Mouse (Mus musculus) layer of hippocampus, postnatal 25 days (tissue): ENCODE data around the gene Gk2. TPM values are rescaled to one million over a fixed set of nuclear protein-coding genes. Genes with fewer than 3 reads are reported as not detected.

Experiments used
- DNase-seq, 2 experiments: peaks; one replicate each; pipeline ENCODE4 v3.0.0; 2022; ENCODE audit warnings: mixed read lengths in 2 of 2, low spot score in 1 of 2; ENCODE audit errors: extremely low spot score in 1 of 2
- total RNA-seq, 2 experiments: library from RNA; stranded (reverse); gene quantifications; 2 replicates each; pipeline ENCODE4 v1.2.3; 2021

Gk2 gene
- total RNA-seq: not detected

DNA sequence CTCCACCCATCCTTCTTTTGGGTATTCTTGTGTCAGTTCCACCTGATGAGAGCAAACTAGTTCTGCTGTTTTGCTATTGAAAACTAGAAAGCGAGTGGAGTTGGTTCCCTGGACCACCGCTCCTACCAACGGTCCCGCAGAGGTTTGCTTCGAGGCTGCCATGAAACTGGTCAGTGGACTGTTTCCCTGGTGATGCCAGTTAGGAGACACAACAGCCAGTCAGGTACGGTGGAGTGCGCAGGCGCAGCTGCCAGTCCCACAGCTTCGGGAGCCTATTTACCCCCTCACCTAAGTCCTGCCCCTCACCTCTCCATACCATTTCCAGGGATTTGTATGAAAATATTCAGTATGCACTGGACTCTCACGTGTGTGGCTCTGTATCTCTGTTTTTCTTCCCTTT is at the start of gene Gk2:
Gene Gk2 (minus strand): TSS at position 206 of the 400 bp plus-strand sequence.
- DNase-seq: no peak

DNA sequence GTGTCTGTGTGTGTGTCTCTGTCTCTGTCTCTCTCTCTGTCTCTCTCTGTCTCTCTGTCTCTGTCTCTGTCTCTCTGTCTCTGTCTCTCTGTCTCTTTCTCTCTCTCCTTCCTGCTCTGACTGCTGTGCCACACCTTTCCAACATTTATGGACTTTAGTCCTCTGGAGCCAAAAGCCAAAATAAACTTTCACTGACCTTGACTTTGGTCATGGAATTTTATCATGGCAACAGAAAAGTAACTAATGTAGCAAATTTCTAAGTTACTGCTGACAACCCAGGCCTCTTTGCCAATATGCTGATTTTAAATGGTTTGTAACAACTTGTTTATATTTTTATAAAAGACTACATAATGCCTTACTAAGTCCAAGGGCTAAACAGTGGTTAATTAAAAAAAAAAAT is 41.2 kb upstream of the Gk2 start:
- DNase-seq: no peak

DNA sequence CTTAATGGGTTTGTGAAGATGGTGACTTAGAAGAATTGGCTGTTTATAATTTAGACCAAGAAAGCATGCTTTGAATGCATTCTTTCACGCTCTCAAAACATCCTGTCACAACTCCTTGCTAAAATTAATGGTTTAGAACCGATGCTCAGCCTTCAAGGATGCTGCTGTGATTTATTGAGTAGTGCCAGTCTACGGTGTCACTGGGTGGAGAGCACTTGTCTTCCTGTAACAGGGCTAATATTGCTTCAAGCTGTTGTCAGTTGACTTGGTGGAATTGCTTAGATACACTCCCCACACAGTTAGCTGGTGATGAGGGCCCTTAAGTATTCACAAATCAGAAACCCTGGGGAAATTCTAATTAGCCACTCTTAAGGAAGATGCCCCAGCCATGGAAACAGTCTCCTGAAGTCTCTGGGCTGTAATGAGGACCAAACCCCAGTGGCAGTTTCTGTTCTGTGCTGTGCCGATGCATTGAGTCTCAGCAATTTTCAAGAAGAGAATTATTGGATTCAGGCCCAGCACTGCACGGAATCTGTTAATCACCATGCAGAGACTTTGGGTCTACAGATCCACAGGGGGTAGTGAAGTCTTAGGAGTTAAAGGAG is 38.8 kb upstream of the Gk2 start:
- no peak for DNase-seq

DNA sequence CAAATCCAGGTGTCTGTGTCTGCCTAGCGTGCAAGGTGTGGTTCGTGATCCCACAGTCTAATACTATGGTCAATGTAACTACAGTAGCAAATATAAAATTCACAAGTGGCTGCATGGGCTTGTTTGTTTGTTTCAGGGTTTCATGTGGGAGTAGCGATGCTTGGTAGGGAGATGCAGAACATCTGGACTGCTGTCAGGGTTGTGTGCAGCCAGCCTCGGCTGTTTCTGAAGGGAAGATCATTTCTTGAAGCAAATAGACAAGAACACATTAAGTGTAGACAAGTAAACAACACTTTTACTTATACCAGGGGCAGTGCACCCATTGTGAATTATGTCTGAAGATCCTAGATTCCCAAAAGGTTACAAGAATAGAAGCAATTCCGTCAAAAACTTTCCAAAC is 36.6 kb upstream of the Gk2 start:
- DNase-seq: no peak

DNA sequence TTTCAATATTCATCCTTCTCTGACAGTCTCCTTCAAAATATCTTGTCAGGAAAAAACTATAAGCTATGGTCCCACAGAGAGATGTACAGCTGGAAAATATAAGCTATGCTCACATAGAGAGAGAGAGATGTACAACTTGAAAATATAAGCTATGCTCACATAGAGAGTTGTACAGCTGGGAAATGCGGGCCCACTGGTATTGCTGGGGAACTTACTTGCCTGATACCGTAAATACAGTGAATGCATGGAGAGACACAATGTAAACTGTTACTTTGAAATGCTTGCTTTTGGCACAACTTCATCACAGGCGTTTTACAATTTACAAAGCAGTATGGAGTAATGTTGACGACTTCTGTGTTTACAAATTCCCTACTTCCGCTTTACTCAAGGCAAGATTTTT is 29.3 kb upstream of the Gk2 start:
- no peak for DNase-seq

DNA sequence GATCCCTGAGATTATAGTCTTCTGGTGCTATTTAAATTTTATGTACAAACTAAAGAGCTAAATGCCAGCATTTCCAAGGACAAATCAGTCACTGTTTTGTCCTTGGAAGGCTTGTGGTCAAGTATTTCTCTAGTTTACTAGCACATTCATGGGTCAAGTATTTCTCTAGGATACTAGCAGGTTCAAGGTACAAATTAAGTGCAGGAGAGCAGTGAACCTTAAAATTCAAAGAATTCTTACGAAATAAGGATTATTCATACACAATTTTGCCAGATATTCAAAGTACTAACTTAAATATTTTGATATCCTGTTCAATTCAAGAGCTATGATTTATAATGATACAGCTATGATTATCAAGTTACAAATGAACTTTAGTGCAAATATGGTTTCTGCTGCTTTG is 23.2 kb upstream of the Gk2 start:
- DNase-seq: no peak

DNA sequence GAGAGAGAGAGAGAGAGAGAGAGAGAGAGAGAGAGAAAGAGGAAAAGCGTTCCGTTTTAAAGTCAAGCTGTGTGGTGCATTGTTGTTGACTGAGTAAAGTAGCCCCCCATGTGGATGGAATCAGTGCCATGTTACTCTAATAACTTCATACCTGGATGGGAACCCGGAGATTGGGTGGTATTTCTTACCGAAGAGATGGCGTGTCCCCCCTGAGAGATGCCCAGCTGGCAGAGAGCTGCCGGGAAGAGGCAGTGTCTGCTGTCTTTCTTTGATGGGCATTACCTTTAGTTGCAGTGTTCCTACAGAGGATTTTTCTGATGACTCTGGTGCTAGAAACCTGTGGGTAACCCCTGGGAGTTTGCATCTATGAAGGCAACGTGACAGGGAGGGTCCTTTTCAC is 10.4 kb upstream of the Gk2 start:
- DNase-seq: no peak

DNA sequence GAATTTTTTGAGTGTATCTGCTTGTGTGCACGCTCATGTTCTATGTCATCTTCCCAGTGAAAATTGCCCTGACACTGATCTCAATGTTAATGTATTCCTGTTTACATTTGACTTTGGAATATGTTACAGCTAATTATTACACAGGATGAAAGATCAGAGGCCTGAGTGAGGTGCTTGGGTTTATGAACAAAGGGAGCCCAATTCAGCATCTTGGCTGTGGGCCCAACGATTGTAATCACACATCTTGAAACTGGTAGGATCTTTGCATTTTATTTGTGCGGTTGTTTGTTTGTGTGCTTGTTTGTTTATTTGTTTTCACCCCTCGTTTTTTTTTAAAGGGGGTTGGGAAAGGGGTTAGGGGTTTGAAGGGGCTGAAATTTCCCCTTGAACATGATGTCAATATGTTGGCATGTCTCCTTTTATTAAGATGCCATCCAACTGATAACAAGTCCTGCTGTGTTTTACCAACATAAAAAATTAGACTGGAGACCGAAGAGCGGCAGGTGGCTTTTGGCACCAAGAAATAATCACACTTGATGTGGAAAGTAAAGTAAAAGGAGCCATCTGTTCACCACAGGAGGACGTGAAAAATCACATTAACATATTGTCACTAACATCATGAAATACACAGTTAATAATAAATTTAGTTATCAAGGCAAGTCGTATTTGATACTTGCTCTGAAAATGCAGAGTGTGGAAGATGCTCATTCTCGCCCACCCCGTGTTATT is 9.8 kb upstream of the Gk2 start:
- no peak for DNase-seq

DNA sequence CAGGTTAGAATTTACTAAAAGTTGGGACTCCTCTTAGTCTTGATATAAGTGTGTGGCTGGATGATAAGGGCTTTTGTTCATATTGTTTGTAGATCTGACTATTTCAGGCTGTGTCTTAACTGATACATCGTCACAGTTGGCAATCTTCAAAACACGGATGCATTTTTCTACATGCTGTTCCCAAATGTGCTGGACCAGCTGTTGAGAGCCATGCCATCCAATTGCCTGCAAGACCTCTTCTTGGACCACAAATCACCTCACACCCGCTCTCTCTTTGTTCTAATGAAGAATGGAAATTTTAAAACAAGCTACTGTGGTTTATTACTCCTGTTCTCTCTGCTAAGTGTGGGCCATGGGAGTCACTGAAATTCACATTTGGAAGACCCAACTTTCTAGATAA is 9.1 kb upstream of the Gk2 start:
- DNase-seq: no peak

DNA sequence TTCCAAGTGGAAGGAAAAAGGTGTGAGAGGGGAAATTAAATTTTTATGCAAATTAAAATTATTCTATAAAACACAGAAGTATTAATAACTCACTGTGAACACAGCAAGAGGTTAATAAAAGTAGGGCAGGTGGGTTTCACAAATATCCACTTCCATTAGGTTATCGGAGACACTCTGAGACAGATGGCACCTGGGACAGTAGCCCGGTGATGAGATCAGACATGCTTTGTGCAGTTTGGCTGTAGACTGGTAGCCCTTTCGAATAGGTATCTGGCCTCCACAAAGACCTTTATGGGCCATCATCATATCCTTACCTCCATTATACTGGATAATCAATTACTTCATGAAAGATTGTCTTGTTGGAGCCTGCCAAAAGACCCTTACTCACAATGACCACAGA is 6.0 kb upstream of the Gk2 start:
- no peak for DNase-seq

DNA sequence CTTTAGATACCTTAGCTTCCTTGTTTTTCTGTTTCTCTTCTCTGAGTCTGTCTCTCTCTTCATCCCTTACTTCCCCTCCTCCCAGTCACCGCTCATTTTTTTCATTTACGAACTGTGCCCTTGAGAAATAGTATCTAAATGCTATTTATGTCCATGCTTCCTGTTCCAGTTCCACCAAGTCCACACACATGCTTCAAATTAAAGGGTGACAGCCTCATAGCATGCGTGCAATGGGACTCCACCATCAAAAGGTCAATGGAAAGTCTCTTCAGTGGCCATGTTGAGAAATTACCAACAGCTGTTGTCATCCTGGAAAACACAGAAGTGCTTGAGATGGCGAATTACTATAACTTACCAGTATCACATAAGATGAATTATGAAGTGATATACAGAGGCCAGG is 5.4 kb downstream of the Gk2 start:
- DNase-seq: no peak

DNA sequence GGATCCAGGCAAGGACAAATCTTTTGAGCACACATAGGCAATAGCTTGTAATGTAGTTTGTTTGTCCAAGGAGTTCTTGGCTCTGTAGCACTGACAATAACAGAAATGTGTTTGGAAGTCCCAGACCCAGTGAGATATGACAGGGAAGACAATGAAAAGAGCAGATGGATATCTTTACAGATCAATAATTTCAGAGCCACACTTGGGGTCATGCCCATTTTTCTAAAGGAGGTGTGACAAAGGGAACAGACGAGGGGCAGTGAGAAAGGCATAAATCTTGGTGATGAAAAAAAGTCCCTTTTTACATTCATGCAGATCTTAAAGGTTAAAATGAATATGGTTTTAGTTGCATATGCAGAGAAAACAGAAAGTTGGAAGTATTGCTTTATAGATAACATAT is 12.6 kb downstream of the Gk2 start:
- DNase-seq: no peak

DNA sequence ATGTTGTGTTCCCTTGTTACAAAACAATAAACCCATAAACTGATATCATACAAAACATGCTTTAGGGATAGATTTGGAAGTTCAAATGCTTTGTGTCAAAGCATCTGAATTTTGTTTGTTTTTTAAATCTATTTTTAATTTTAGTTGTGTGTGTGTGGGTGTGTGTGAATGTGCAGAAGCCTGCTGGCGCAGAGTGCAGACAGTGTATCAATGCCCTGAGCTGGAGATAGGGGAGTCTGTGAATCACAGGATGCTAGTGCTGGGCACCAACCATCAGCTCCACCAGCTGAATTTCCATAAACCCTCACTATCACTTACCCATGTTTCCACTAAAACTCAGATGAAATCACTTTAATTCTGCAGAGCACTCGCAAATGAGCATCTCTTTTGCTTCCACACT is 24.3 kb downstream of the Gk2 start:
- DNase-seq: no peak

DNA sequence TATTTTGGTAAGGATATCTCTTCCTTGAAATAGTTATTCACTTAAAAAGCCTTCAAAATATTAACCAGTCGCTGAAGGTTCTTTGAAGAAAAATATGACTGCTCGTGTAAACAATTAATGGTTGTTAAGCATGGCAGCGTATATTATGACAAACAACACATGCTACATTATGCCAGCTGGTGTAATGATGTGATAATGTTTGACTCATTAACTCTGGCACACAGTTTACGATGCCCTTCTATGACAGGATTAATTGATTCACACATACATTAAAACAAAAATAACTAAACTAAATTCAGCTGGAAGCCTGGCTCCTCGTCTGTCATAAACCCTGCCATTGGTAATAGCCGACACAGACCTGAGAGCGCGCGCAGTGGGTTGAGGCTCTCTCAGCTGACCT is 26.8 kb downstream of the Gk2 start:
- DNase-seq: no peak

DNA sequence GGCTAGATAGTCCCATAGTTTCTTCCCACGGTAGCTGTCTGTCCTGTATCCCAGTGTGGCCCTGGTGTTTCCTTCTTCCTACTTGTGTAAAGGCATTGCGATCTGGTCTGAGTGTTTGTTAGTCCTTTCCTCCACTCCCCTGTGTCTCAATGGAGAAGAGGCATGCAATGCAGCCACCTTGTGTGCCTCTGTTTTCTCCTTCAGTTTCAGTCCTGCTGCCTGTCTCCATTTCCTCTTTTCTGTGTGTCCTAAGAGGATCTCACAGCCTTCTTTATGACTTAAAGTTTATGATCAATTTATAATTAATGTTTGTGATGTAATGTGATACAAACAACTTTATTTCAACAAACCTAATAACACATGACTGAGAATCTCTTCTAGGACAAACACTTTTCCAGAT is 35.2 kb downstream of the Gk2 start:
- DNase-seq: no peak

DNA sequence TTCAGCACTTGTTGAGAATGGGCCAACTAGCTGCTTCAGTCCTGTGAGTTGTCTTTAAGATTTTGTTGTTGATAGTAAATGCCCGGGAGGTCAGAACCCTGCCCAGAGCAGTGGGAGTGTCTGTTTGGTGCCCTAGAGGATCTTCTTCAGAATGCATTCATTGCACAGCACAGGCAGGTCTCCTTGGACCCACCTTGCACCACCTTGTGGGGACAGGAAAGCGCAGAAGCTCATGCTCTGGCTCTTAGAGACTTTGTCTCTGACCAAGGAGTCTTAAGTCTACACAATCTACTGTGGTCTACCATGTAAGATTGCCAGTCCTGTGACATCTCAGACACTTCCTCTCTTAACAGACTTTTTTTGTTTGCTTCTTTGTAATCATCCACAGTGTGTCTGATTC is 39.6 kb downstream of the Gk2 start:
- no peak for DNase-seq

DNA sequence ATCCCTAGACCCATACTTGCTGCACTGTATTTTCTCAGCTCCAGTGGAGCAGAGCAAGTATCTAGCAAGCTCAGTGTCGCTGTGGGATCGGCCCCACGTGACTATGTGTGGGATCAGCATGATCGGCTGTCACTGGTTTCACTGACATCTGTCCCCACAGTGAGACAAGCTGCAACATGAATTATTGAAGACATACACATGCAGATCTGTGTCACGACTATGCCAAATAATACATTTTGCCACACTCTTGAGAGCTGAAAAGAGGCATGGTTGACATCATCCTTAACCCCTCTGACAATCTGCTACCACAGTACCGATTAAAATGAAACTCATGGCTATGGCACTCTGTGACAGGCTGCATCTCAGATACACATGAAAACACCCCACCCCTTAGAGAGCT is 41.0 kb downstream of the Gk2 start:
- DNase-seq: no peak

DNA sequence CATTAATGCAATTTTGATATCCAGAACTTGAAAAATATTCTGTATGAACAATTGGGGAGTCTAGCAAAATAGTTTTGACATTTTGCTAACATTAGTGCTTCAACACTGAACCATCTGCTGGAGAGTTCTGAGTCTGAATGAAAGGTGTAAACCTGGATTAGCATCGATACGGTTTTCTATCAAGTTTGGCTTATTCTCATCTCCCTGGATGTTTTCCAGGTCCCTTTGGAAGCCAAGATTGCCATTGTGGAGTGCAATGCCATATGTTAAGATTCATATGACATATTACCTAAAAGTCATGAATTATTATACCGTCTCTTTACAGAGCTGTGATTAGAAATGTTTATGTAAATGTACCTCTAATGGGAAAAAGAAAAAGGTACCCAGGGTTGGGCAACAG is 43.1 kb downstream of the Gk2 start:
- DNase-seq: no peak

DNA sequence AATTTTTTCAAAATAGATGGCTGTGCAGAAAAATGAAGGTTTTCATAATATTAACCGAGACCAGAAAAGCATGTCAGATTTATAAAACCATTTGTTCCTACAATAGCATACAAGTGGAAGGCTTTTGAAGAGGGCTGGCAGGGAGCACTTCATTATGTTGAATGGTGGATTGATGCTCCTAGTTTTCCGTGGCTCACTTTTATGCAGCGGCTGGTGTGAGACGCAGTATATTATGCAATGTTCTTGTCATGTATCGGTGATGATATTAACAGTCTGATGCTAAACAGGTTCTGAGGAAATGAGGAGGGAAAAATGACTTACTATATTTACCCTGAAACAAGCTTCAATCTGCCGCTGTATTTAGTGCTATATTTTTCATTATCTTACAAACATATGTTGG is 46.6 kb downstream of the Gk2 start:
- DNase-seq: no peak

DNA sequence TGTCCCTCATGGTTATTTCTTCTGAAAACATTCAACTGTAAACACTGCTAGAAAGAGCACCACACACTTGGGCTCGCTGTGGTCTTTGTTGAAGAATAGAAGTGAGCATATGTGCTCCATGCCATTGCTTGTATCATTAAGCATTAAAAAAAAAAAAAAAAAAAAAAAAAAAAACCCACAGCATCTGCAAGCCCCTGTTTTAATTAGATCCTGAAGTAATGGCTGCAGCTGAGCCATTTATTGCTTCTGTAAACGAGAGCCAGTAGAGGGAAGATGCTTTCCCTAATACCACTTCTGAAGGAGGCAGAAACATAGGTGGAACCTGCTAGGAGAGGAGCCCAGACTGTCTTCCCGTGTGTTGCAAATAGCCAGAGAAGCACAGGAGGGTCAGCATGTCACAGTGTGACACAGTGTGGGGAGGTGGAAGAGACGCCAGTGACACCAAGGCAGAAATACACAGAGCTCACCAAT is 47.6 kb downstream of the Gk2 start:
- no peak for DNase-seq
